Comparison of ENCODE assay signal across 9 mouse cellular contexts in the genomic region with DNA sequence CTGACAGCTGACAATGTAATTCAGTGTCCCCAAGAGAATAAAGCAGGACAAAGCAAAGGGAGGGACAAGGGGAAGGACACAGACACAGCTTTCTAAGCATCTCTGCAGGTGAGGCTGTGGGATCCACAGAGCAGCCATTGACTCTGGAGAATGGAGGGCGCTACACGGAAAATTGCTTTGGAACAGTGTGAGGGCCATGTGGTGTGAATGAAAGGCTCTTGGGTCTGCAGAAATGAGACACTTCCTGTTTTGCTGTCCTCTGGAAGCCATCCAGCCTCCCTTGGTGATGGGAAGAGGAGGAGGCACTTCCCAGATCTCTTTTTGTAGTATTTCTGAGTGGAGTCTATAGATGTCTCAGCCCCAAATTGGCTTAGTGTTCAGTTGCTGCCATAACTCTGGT. TPM values are rescaled to one million over a fixed set of nuclear protein-coding genes. Genes with fewer than 3 reads are reported as not detected.
DNase-seq lines count a peak whose midpoint lies in the region; ATAC-seq and TF ChIP-seq lines count a peak whose summit lies in the region.
"Had no signal": no experiment of that assay in that cellular context is flagged by ENCODE, and none has a peak within 500 bp of the region (broad histone marks: within the 10 kb centered on the region; RNA-seq: fewer than 3 reads in every experiment).

No protein-coding gene starts in this region.

- no peak overlapping the region for H3K27ac ChIP-seq in heart, embryonic 10.5 days
- H3K27ac ChIP-seq in heart, embryonic 13.5 days (replicated peaks) = 0 out of 2 replicates have a peak overlapping the region, but pooled peaks have one; percentile 8
- H3K27ac ChIP-seq in lung, embryonic 14.5 days (ENCODE audit: low read depth) = peak overlapping the region; percentile 42; the same call in 1 of the 2 replicates
- H3K27ac ChIP-seq: midbrain, embryonic 12.5 days had no signal

- no peak overlapping the region for H3K9ac ChIP-seq in heart, embryonic 13.5 days
- no peak overlapping the region for H3K9ac ChIP-seq in lung, embryonic 14.5 days
- H3K9ac ChIP-seq: midbrain, embryonic 12.5 days had no signal

- DNase-seq in heart, adult 18-20 months = peak; percentile 56 to 72
- no peak for DNase-seq in heart, embryonic 10.5 days (ENCODE audit: low spot score)
- peak; percentile 53 for DNase-seq in NIH3T3 (ENCODE audit: low read depth)
- DNase-seq in lung, embryonic 14.5 days = peak; percentile 63
- DNase-seq in ovary, adult 18-20 months (ENCODE audit: low spot score) = no peak
- DNase-seq in cerebellum, adult 11 months = no peak
- no peak for DNase-seq in frontal cortex, postnatal 25 days (ENCODE audit: low spot score in 2 of 2)

- no peaks in the 10 kb centered on the region for H3K9me3 ChIP-seq in heart, embryonic 10.5 days
- no peaks in the 10 kb centered on the region for H3K9me3 ChIP-seq in heart, embryonic 13.5 days
- H3K9me3 ChIP-seq in lung, embryonic 14.5 days (ENCODE audit: low read depth, low read length) = no peaks in the 10 kb centered on the region
- H3K9me3 ChIP-seq: midbrain, embryonic 12.5 days had no signal

- no peak overlapping the region for H3K4me2 ChIP-seq in heart, embryonic 13.5 days
- no peak overlapping the region for H3K4me2 ChIP-seq in lung, embryonic 14.5 days
- H3K4me2 ChIP-seq: midbrain, embryonic 12.5 days had no signal

- WGBS in heart, embryonic 10.5 days = 58% methylated on average over 2 of the region's 2 CpGs
- 51% methylated on average over 2 of the region's 2 CpGs for WGBS in heart, embryonic 13.5 days
- 59% methylated on average over 2 of the region's 2 CpGs for WGBS in lung, embryonic 14.5 days

- no peak for TF ChIP-seq CTCF in lung, embryonic 14.5 days (IDR thresholded peaks at IDR 0.05; ENCODE audit: low read depth)

- 0 out of 2 replicates have a peak, but pooled peaks cover 5% of the 10 kb centered on the region for H3K27me3 ChIP-seq in heart, embryonic 10.5 days (ENCODE audit: insufficient read depth, poor library complexity, severe bottlenecking)
- H3K27me3 ChIP-seq in heart, embryonic 13.5 days (replicated peaks) = no peaks in the 10 kb centered on the region
- no peaks in the 10 kb centered on the region for H3K27me3 ChIP-seq in lung, embryonic 14.5 days (ENCODE audit: insufficient read depth, low read length)
- H3K27me3 ChIP-seq: midbrain, embryonic 12.5 days had no signal

- ATAC-seq in heart, embryonic 13.5 days (ENCODE audit: extremely low read depth, insufficient number of reproducible peaks, low FRiP score, low TSS enrichment) = no peak
- ATAC-seq in lung, embryonic 14.5 days (ENCODE audit: insufficient read depth) = peak; percentile 41; the same call in 1 of the 2 replicates

- no peaks in the 10 kb centered on the region for H3K36me3 ChIP-seq in heart, embryonic 10.5 days
- no peaks in the 10 kb centered on the region for H3K36me3 ChIP-seq in heart, embryonic 13.5 days
- H3K36me3 ChIP-seq in lung, embryonic 14.5 days (ENCODE audit: insufficient read depth) = no peaks in the 10 kb centered on the region
- H3K36me3 ChIP-seq: midbrain, embryonic 12.5 days had no signal

- peaks cover 3% of the 10 kb centered on the region; the same call in 1 of the 2 replicates for H3K4me1 ChIP-seq in heart, embryonic 10.5 days
- peaks cover 8% of the 10 kb centered on the region for H3K4me1 ChIP-seq in heart, embryonic 13.5 days
- H3K4me1 ChIP-seq in lung, embryonic 14.5 days (ENCODE audit: insufficient read depth) = peaks cover 7% of the 10 kb centered on the region; the same call in 1 of the 2 replicates

- no peak overlapping the region for H3K4me3 ChIP-seq in heart, embryonic 10.5 days
- H3K4me3 ChIP-seq in heart, embryonic 13.5 days = no peak overlapping the region
- no peak overlapping the region for H3K4me3 ChIP-seq in lung, embryonic 14.5 days (ENCODE audit: low read depth, low read length)
- H3K4me3 ChIP-seq: midbrain, embryonic 12.5 days had no signal

RNA-seq across cellular contexts. Expression of a gene that starts 23.3 kb away (rescaled TPM):
- 10 to 100 TPM; 48.8 to 51.8 TPM for total RNA-seq in heart, adult 18-20 months (2021)
- 124 and 142 TPM in 2 replicates for polyA plus RNA-seq in heart, embryonic 10.5 days (2016; fragmentation: Nextera tagmentation; extraction: Ambion mirVana)
- 144 and 149 TPM in 2 replicates for polyA plus RNA-seq in heart, embryonic 13.5 days (2015; fragmentation: Nextera tagmentation; extraction: Ambion mirVana)
- 150 and 164 TPM in 2 replicates for polyA plus RNA-seq in lung, embryonic 14.5 days (2014; fragmentation: Nextera tagmentation; extraction: Ambion mirVana)

RNA-seq across cellular contexts. Expression of a gene that starts 27.7 kb away (rescaled TPM):
- under 1 TPM; 0.51 to 0.67 TPM for total RNA-seq in heart, adult 18-20 months (2021)
- polyA plus RNA-seq in heart, embryonic 10.5 days (2016; fragmentation: Nextera tagmentation; extraction: Ambion mirVana) = 1.5 and 2.2 TPM in 2 replicates
- polyA plus RNA-seq in heart, embryonic 13.5 days (2015; fragmentation: Nextera tagmentation; extraction: Ambion mirVana) = 0.64 and 1.7 TPM in 2 replicates
- 1.1 TPM in 2 replicates for polyA plus RNA-seq in lung, embryonic 14.5 days (2014; fragmentation: Nextera tagmentation; extraction: Ambion mirVana)

Comparison
In these comparisons a context has a peak if more than half of its experiments do, and no peak if none do; other contexts are left out.
1. DNase-seq: peak in heart, adult 18-20 months (2 of 2), NIH3T3 (single experiment) and lung, embryonic 14.5 days (single experiment); none in heart, embryonic 10.5 days (single experiment), ovary, adult 18-20 months (single experiment), cerebellum, adult 11 months (single experiment) and frontal cortex, postnatal 25 days (0 of 2).